Mouse (Mus musculus) thymus, postnatal 4 days (tissue): ENCODE results near the gene Abr.

ENCODE experiments used
- DNase-seq: peaks from one replicate; pipeline ENCODE4 v3.0.0; 2021

Gene Abr

GRCm38 (mm10) chr11:76489407-76489806 lies 132.7 kb downstream of the Abr start:
- no peak for DNase-seq

DNA sequence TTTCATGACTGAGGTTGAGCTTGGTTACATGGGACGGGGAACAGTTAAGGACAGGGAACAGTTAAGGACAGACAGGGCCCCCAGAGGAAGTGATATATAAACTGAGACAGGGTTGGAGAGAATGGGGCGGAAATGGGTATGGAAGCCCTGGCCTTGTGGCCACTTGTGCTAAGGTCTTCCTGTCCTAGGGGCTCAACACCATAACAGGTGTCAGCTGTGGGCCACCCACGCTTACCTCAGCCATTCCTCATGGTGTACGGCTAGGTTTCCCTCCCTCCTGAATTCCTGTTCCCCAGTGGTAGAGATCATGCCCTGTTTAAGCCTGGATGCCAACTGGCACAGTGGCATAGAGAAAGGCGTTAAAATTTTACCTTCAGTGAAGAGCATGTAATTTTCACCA lies 135.1 kb downstream of the Abr start:
- no peak for DNase-seq

DNA sequence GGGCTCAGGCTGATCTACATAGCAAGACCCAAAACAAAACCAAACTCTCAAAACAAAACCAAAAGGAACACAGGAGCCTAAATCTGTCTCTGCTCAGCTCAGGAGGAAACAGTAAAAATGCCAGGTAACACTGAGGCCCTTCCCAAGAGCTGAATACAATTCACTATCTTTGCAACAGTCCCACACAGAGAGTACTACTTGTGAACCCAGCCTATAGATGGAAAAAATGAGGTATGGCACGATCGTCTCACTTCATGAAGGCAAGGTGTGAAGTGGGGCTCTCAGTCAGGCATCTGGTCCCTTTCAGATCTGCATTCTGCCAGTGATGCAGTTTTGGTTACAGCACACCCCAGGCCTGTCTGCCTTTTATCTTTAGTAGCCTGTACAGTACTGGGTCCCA lies 138.1 kb downstream of the Abr start:
- DNase-seq, result no peak

- DNase-seq, result peak; percentile 42
Measured at GRCm38 (mm10) chr11:76483171-76483727, 138.9 kb downstream of the Abr start.

GRCm38 (mm10) chr11:76482697-76483096 lies 139.4 kb downstream of the Abr start:
- peak; percentile 28 for DNase-seq

DNA sequence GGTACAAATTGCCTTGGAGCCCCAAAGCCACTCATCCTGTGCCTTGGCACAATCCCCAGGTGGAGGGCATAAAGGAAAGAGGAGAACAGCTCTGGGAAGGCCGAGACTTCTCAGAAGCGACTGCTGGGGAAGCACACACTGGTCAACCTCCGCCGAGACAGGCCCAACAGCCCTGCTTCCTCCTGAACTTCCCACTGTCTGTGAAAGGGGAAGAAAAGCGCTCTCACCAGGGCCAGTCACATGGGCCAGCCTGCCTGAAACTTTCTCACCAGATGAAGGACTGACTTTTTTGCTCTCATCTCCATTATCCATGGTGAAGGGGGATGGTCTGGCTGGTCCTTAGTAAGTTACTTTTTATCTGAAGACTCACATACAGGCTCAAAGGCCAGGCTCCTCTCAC lies 139.9 kb downstream of the Abr start:
- no peak for DNase-seq

GRCm38 (mm10) chr11:76479729-76480128 lies 142.4 kb downstream of the Abr start:
- DNase-seq, result peak; percentile 48

DNA sequence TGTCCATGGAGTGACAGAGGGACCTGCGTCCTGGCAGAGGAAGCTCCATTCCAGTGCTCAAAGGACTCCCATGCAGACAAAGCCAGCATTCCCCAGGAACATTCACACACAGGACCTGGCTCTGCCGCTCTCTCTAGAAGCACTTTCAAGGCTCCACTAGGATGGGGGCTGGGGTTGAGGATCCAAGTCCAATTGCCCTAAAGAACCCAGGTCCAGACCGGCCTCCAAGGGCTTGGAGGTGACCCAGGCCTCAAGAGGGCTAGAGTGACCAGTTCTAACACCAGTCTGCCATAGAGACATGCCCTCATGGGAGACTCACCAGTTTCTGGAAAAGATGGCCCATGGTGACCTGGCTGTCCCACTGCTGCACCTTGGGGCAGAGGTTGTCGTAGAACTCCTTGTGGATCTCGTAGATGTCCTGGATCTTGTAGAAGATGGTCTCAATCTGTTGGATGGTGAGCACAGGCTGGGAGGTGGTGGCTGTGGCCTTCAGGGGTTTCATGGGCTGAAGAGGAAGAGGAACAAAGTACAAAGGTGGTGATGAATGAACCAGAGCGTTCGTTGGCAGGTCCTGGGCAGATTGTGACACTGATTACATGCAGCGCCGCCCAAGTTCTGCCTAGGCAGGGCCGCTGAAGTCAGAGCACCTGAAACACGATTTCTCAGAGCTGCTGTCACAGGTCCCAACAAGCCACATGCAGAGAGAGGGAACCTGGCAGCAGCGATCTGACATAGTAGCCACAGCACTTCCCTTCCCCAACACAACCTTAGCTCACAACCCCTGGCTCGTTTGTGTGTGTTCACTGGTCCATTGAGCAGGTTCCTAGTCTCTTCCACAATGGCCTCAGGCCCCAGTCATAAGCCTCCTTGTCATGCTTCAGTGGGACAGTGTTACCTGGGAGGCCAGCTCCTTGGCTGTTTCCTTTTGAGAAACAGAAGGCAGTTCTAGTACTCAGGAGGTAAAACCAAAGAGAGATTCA lies 143.1 kb downstream of the Abr start:
- DNase-seq, result peak; percentile 51

DNA sequence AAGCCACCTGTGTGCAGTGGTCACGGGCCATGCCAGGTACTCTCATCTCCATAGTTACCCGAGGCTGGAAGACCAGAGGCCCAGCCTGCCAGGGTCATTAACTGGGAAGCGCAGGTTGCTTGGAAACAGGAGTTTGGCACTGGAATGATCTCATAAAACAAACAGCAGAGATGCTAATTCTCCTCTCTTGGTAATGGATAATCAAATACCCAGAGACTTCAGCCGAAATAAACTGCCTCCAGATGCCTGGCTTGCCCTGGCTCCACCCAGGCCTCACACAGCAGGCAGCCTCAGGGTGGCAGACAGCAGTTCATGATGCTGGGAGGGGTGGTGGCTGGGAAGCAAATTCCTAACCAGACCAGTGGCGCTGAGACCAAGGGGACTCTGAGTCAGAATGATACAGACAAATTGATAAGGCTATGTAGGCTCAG lies 145.0 kb downstream of the Abr start:
- no peak for DNase-seq

GRCm38 (mm10) chr11:76476376-76477094 lies 145.6 kb downstream of the Abr start:
- DNase-seq, result no peak

DNA sequence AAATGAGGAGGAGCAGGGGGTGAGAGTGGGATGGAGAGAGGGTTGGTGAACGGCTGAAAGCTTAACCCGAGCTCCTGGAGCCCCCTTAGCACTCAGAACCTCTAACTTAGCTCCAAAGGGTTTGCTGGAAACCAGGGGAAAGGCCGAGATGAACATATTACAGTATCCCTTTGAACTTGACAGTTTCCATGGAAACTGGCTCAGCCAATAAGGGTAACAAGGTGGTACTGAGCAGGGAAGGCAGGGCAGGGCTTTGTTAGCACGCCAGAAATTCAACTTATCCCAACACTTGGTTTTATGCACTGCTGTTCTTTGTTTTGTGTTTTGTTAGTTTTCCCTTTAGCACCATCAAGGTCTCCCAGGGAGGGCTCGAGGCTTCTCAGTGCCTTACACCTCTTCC lies 149.5 kb downstream of the Abr start:
- DNase-seq, result no peak

- no peak for DNase-seq
Measured at GRCm38 (mm10) chr11:76469311-76469998, 152.7 kb downstream of the Abr start.

GRCm38 (mm10) chr11:76468347-76468746 lies 153.8 kb downstream of the Abr start:
- DNase-seq, result no peak

DNA sequence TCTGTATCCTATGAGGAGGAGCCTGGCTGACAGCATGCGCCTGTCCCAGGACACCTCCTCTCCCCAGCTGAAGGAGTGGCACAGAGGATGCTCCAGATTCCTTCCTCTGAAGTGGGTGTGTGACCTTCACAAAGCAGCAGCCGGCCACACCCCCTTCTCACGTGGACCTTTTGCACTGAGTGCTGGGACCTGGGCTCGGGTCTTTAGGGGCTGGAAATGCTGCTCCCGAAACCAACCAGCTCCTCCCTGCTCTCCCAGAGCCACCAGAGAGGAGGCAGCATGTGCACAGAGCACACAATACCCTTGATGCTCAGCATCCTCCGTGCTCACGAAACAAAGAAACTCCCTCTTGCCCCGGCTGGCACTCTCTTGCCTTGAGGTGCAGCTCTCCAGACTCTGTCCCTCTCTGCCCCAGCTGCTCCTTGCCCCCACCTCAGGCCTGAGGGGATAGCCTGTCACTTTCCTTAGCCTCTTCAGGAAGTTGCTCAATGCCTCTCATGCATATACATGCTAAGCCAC lies 154.6 kb downstream of the Abr start:
- DNase-seq, result no peak

DNA sequence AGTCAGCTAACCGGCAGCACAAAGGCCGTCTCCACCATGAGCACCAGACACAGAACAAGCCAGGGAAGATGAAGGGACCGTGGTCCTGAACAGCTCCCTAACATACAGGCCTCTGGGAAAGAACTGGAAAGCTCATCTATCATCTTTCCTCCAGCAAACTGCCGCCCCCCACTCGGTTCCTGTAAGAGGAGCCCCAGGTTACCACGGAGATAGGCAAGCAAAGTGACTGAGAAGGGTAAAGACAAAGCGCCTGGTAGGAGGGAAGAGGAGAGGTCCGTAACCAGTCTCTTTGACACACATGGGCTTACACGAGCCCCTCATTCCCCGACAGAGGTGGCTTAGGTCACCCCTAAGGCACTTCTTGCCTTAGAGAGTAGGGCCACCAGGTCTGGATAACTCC lies 155.0 kb downstream of the Abr start:
- no peak for DNase-seq

DNA sequence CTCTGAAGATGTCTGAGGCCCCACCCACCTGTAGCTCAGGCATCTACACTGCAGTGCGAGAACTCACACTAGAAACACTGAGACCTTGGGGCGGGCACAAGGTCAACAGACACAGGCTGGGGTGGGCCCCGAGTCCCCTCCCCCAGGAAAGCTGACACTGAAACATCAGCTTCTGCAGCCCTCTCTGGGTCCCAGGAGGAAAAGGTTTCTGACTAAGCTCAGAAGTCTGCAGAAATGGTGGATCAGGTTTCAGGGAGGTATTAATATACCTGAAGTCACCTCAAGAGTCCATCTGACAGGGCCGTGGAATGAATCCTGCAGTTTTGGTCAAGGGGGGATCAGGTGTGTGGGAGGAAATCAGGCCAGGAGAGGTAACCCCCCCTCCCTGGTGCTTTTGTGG lies 156.2 kb downstream of the Abr start:
- DNase-seq, result no peak

DNA sequence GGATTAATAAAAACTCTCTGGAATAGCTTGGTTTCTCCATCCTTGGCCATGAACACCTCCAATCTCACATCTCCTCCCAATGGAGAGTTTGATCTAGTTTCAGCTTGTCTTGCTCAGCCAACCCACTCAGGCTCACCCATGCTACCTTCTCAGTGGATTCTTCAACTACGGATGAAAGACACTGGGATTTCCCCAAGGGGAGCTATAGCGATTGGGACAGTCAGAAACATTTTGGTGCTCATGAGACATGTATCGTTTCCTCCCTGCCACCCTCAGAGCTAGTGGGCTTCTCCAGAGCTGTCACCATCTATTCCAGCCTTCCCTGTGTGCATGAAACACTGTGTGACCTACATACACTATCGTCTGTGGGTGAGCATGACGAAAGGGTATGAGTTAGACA lies 160.4 kb downstream of the Abr start:
- DNase-seq, result no peak

GRCm38 (mm10) chr11:76461201-76461600 lies 160.9 kb downstream of the Abr start:
- peak; percentile 50 for DNase-seq

DNA sequence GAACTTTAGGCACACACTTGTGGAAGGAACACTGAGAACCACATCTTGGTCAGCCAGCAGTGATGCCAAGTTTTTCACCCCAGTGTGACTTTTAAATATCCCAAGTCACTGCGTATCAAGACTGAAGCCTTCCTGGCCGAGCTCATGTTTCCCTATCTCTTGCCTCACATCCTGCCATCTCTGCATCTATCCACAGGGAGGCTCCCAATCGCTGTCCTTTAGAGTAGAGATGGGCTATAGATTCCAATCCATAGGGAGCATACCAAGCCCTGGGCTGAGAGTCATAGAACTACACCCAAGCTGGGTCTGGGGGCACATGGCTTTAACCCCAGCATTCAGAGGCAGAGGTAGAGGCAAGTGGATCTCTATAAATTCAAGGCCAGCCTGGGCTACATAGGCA lies 162.6 kb downstream of the Abr start:
- no peak for DNase-seq

GRCm38 (mm10) chr11:76458730-76459129 lies 163.4 kb downstream of the Abr start:
- no peak for DNase-seq

DNA sequence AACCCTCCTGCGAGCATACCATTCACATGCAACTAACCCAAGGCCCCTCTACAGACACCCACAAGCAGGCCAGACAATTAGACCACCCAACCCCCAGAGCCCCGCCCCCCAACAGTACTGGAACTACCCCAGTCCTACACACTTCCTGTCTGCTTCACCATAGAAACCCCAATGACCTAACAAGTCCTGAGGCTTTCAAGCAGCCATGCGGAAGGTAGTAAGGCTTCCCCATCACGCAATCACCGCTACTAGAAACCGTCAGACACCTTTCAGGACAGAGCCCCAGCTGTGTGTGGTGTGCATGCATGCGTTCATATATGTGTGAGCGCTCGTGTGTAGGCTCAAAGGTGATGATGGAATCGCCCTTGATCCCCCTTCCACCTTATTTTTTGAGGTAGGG lies 165.2 kb downstream of the Abr start:
- DNase-seq, result peak; percentile 39

DNA sequence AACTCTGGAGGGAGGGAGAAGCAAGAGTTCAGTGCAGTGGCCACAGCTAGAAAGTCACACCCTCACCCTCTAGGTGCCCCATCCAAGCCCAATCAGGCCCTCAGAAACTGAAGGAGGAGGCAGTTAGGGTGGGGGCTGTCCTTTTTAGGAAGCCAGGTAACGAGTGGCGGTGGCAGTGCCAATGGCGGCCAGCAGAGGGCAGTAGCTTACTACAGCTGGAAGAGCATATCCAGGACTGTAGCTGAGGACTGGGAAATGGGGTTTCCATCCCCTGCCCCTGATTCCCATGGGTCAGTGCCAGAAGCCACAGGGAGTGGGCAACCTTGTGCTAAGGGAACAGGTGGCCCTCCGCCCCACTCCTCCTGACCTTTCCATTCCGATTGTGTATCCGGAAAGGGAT lies 165.9 kb downstream of the Abr start:
- peak; percentile 97 for DNase-seq

DNA sequence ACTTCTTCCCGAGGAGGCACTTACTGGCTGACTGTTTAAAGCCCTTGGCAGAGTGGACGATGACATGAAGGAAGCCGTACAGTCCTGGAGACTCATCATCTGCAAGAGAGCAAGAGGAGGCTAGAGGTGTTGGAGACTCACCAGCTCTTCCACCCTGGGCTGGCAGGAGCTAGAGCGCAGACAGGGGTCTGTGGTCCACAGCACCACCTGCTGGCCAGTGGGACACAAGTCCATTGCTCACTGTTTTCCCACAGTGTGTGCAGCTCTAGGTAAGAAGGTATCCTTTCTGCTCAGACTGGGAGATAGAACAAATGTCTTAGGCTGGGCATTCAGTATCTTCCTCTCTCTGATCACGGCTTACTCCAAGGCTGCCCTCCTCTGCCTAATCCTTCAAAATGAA lies 167.6 kb downstream of the Abr start:
- peak; percentile 90 for DNase-seq
